Mouse (Mus musculus): ENCODE measurements around the gene Ano6.

- TF ChIP-seq CTCF (IDR thresholded peaks at IDR 0.05; ENCODE audit: insufficient read depth, low read length), result no peak
- no peak for TF ChIP-seq POLR2A (IDR thresholded peaks at IDR 0.05; ENCODE audit: borderline replicate concordance, extremely low read depth, low read depth, low read length)
Measured at GRCm38 (mm10) chr15:95789562-95790528, 798 bp upstream of the Ano6 start.
